Mouse (Mus musculus): ENCODE measurements around the gene Vmn1r127. TPM values are rescaled to one million over a fixed set of nuclear protein-coding genes. Genes with fewer than 3 reads are reported as not detected.

The Vmn1r127 gene
- not detected in 2 replicates for polyA plus RNA-seq (2012; rRNA removed; ENCODE audit: low replicate concordance)

GRCm38 (mm10) chr7:21319761-21320160, at the start of gene Vmn1r127:
TSS of gene Vmn1r127 (minus strand) at chr7:21319861.

GRCm38 (mm10) chr7:21361191-21361590, 41.5 kb upstream of the Vmn1r127 start, which contains the start of gene Vmn1r129:
TSS of gene Vmn1r129 (minus strand) at chr7:21361291.

GRCm38 (mm10) chr7:21349073-21349472, 29.4 kb upstream of the Vmn1r127 start, which contains the start of gene Vmn1r128:
TSS of gene Vmn1r128 (plus strand) at chr7:21349373.

GRCm38 (mm10) chr7:21301367-21301766, 18.3 kb downstream of the Vmn1r127 start, which contains the start of gene Vmn1r126:
TSS of gene Vmn1r126 (minus strand) at chr7:21301467.

GRCm38 (mm10) chr7:21271879-21272278, 47.8 kb downstream of the Vmn1r127 start, which contains the start of gene Vmn1r125:
TSS of gene Vmn1r125 (plus strand) at chr7:21272179.

Other genes starting within 250 kb of the Vmn1r127 start
- not detected in 2 replicates for gene Vmn1r121, start 221.3 kb downstream of the Vmn1r127 start, polyA plus RNA-seq (2012; rRNA removed; ENCODE audit: low replicate concordance)
- not detected in 2 replicates for gene Vmn1r122, start 185.7 kb downstream of the Vmn1r127 start, polyA plus RNA-seq (2012; rRNA removed; ENCODE audit: low replicate concordance)
- gene Vmn1r123, start 157.7 kb downstream of the Vmn1r127 start, polyA plus RNA-seq (2012; rRNA removed; ENCODE audit: low replicate concordance) = not detected in 2 replicates
- not detected in 2 replicates for gene Gm5157, start 129.4 kb downstream of the Vmn1r127 start, polyA plus RNA-seq (2012; rRNA removed; ENCODE audit: low replicate concordance)
- gene Vmn1r124, start 59.2 kb downstream of the Vmn1r127 start, polyA plus RNA-seq (2012; rRNA removed; ENCODE audit: low replicate concordance) = not detected in 2 replicates
- not detected in 2 replicates for gene Vmn1r125, start 47.7 kb downstream of the Vmn1r127 start, polyA plus RNA-seq (2012; rRNA removed; ENCODE audit: low replicate concordance)
- gene Vmn1r126, start 18.4 kb downstream of the Vmn1r127 start, polyA plus RNA-seq (2012; rRNA removed; ENCODE audit: low replicate concordance) = not detected in 2 replicates
- gene Vmn1r128, start 29.5 kb upstream of the Vmn1r127 start, polyA plus RNA-seq (2012; rRNA removed; ENCODE audit: low replicate concordance) = not detected in 2 replicates
- gene Vmn1r129, start 41.4 kb upstream of the Vmn1r127 start, polyA plus RNA-seq (2012; rRNA removed; ENCODE audit: low replicate concordance) = not detected in 2 replicates
- gene Gm6882, start 112.9 kb upstream of the Vmn1r127 start, polyA plus RNA-seq (2012; rRNA removed; ENCODE audit: low replicate concordance) = not detected in 2 replicates
- gene Vmn1r130, start 191.9 kb upstream of the Vmn1r127 start, polyA plus RNA-seq (2012; rRNA removed; ENCODE audit: low replicate concordance) = not detected in 2 replicates
- gene Vmn1r131, start 226.2 kb upstream of the Vmn1r127 start, polyA plus RNA-seq (2012; rRNA removed; ENCODE audit: low replicate concordance) = not detected in 2 replicates